8 mouse cellular contexts compared by ENCODE assay signal in genomic region chr5:24577183-24577929, GRCm38 (mm10). TPM values are rescaled to one million over a fixed set of nuclear protein-coding genes. Genes with fewer than 3 reads are reported as not detected.
DNase-seq lines count a peak whose midpoint lies in the region; ATAC-seq lines count a peak whose summit lies in the region.

TSS of gene Abcf2 (minus strand) at chr5:24577467.

- no peaks in the 10 kb centered on the region for H3K27me3 ChIP-seq in heart, embryonic 10.5 days (ENCODE audit: insufficient read depth, poor library complexity, severe bottlenecking)
- no peaks in the 10 kb centered on the region for H3K27me3 ChIP-seq in kidney, embryonic 15.5 days

- peak within 1 kb of the TSS; percentile 84 for H3K9ac ChIP-seq in kidney, embryonic 15.5 days

- peaks cover 29% of the 10 kb centered on the region for H3K36me3 ChIP-seq in heart, embryonic 10.5 days
- peaks cover 31% of the 10 kb centered on the region for H3K36me3 ChIP-seq in kidney, embryonic 15.5 days

- WGBS in heart, embryonic 10.5 days: under 1% methylated on average over 48 of the region's 48 CpGs
- under 1% methylated on average over 48 of the region's 48 CpGs for WGBS in kidney, embryonic 15.5 days

- no peaks in the 10 kb centered on the region for H3K9me3 ChIP-seq in heart, embryonic 10.5 days
- H3K9me3 ChIP-seq in kidney, embryonic 15.5 days (replicated peaks): no peaks in the 10 kb centered on the region

- peak within 1 kb of the TSS; percentile 83 for H3K4me3 ChIP-seq in heart, embryonic 10.5 days
- peak within 1 kb of the TSS; percentile 90 for H3K4me3 ChIP-seq in kidney, embryonic 15.5 days (replicated peaks)

- H3K27ac ChIP-seq in heart, embryonic 10.5 days: peak within 1 kb of the TSS; percentile 90
- peak within 1 kb of the TSS; percentile 90 for H3K27ac ChIP-seq in kidney, embryonic 15.5 days

- peak; percentile 98 to 99 for DNase-seq in B cell, adult 2 months
- DNase-seq in brain, adult 2 months (ENCODE audit: low read depth, low spot score): peak; percentile 100
- DNase-seq in heart, embryonic 10.5 days (ENCODE audit: low spot score): peak; percentile 100
- peak; percentile 97 for DNase-seq in liver
- DNase-seq in spleen, postnatal 4 days (ENCODE audit: low spot score in 2 of 2): peak; percentile 97 to 99

- ATAC-seq in erythroblast, adult 5-6 weeks (replicated peaks; ENCODE audit: low FRiP score, poor library complexity, severe bottlenecking): peak; percentile 97
- ATAC-seq in kidney, embryonic 15.5 days (replicated peaks; ENCODE audit: low FRiP score): peak; percentile 98
- peak; percentile 91 for ATAC-seq in monocyte, adult 5-6 weeks (replicated peaks; ENCODE audit: insufficient number of reproducible peaks, low FRiP score, low TSS enrichment, poor library complexity, severe bottlenecking)

- peak within 1 kb of the TSS; percentile 84 for H3K4me2 ChIP-seq in kidney, embryonic 15.5 days

- H3K4me1 ChIP-seq in heart, embryonic 10.5 days: peaks cover 14% of the 10 kb centered on the region
- peaks cover 13% of the 10 kb centered on the region for H3K4me1 ChIP-seq in kidney, embryonic 15.5 days

RNA-seq across cellular contexts. Expression of gene Abcf2, which starts in this region (rescaled TPM):
- 7.1 and 9.8 TPM in 2 replicates for total RNA-seq in erythroblast, adult 5-6 weeks (2015; ENCODE audit: low replicate concordance)
- 17.4 and 22.3 TPM in 2 replicates for total RNA-seq in erythroblast, adult 5-6 weeks (2017; ENCODE audit: low replicate concordance)
- polyA plus RNA-seq in heart, embryonic 10.5 days (2016; fragmentation: Nextera tagmentation; extraction: Ambion mirVana): 107 and 126 TPM in 2 replicates
- polyA plus RNA-seq in kidney, embryonic 15.5 days (2015; fragmentation: Nextera tagmentation; extraction: Ambion mirVana): 118 TPM in 2 replicates
- 33.8 to 45.3 TPM (median 42.1 TPM) in 3 replicates for total RNA-seq in monocyte, adult 5-6 weeks (2017)

Comparison
In these comparisons a context has a peak if more than half of its experiments do, and no peak if none do; other contexts are left out.
1. Peak in every context shown above with its lines: DNase-seq, ATAC-seq, H3K4me3 ChIP-seq and H3K27ac ChIP-seq.